Mouse (Mus musculus): ENCODE results near the gene Tiam2.

- TF ChIP-seq POLR2A (IDR thresholded peaks at IDR 0.05; ENCODE audit: low read depth, low read length) (no peak), CTCF (conservative IDR thresholded peaks at IDR 0.05 in 1 of 2, IDR thresholded peaks at IDR 0.05 in 1 of 2; ENCODE audit: low read depth in 2 of 2, low read length in 2 of 2) (no peak), E2F4 (IDR thresholded peaks at IDR 0.05; ENCODE audit: insufficient replicate concordance, low read depth, low read length) (no peak), ELF1 (IDR thresholded peaks at IDR 0.05; ENCODE audit: low read depth, low read length) (no peak), CHD2 (IDR thresholded peaks at IDR 0.05; ENCODE audit: low read length) (no peak), SMC3 (IDR thresholded peaks at IDR 0.05; ENCODE audit: low read depth, low read length) (no peak), GABPA (IDR thresholded peaks at IDR 0.05; ENCODE audit: insufficient replicate concordance, low read depth, low read length) (no peak), MAFK (IDR thresholded peaks at IDR 0.05; ENCODE audit: insufficient replicate concordance, low read length) (no peak), HCFC1 (IDR thresholded peaks at IDR 0.05; ENCODE audit: low read depth, low read length) (no peak), NELFE (IDR thresholded peaks at IDR 0.05; ENCODE audit: low read depth, low read length) (no peak), ZC3H11A (IDR thresholded peaks at IDR 0.05; ENCODE audit: low read depth, low read length) (no peak), EP300 (IDR thresholded peaks at IDR 0.05; ENCODE audit: low read length) (no peak)
Measured at GRCm38 (mm10) chr17:3457914-3458681, 131.7 kb downstream of the Tiam2 start.
